Mouse (Mus musculus) large intestine, adult 2 months (tissue): ENCODE data around the gene Vmn1r44. TPM values are rescaled to one million over a fixed set of nuclear protein-coding genes. Genes with fewer than 3 reads are reported as not detected.
"Not testable (repeated sequence)": the region's sequence is repeated elsewhere in the genome, so short reads cannot be mapped to it uniquely, and the experiment has no call there.

Experiments used
- DNase-seq: peaks from one replicate; pipeline ENCODE4 v3.0.0-alpha.2; 2012; ENCODE audit warnings: low read depth, low spot score
- WGBS: fragments of 180-500 bp; shearing (Covaris S2); methylation state at CpG from one replicate; pipeline ENCODE4 v1.1.7; 2018; 5-methylcytosine and 5-hydroxymethylcytosine counted together
- polyA plus RNA-seq: library from polyadenylated mRNA; depleted of rRNA; stranded (reverse); fragments of >200 nt; gene quantifications from 2 replicates; pipeline ENCODE4 v1.2.3, GENCODE M21; 2012; rRNA removed

Gene Vmn1r44
- polyA plus RNA-seq = not detected in 2 replicates

GRCm38 (mm10) chr6:89883360-89883759 lies at the start of gene Vmn1r44:
Gene Vmn1r44 (plus strand): TSS chr6:89883660.
- no peak for DNase-seq
- WGBS = 91% methylated on average over 1 of the region's 1 CpGs

- DNase-seq = no peak
- 71% methylated on average over 3 of the region's 3 CpGs for WGBS
These were observed 25.9 kb upstream of the Vmn1r44 start for GRCm38 (mm10) chr6:89857552-89857951.

GRCm38 (mm10) chr6:89859839-89860238 lies 23.6 kb upstream of the Vmn1r44 start:
- whole genome bisulfite sequencing = 46% methylated on average over 2 of the region's 2 CpGs
- no peak for DNase-seq

- DNase-seq = no peak
- WGBS = 68% methylated on average over 4 of the region's 4 CpGs
These were observed 19.7 kb upstream of the Vmn1r44 start for GRCm38 (mm10) chr6:89863792-89864191.

- WGBS = 84% methylated on average over 2 of the region's 2 CpGs
- no peak for DNase-seq
These were observed 16.2 kb upstream of the Vmn1r44 start for GRCm38 (mm10) chr6:89867276-89867675.

- DNase-seq = no peak
- 86% methylated on average over 2 of the region's 2 CpGs for WGBS
These were observed 15.5 kb upstream of the Vmn1r44 start for GRCm38 (mm10) chr6:89867976-89868375.

- 79% methylated on average over 3 of the region's 3 CpGs for WGBS
- not testable (repeated sequence) for DNase-seq
These were observed 7.1 kb upstream of the Vmn1r44 start, which contains the start of the genes Vmn1r42 and Vmn1r43 for GRCm38 (mm10) chr6:89876313-89876712. Gene Vmn1r42 (minus strand): TSS chr6:89876413. Gene Vmn1r43 (minus strand): TSS chr6:89876413.

GRCm38 (mm10) chr6:89876963-89877362 lies 6.5 kb upstream of the Vmn1r44 start:
- DNase-seq = no peak
- 68% methylated on average over 2 of the region's 2 CpGs for WGBS

- DNase-seq = no peak
These were observed 2.6 kb upstream of the Vmn1r44 start for GRCm38 (mm10) chr6:89880867-89881266.

GRCm38 (mm10) chr6:89883812-89884211 lies 352 bp downstream of the Vmn1r44 start:
- 44% methylated on average over 2 of the region's 2 CpGs for WGBS
- DNase-seq = no peak

GRCm38 (mm10) chr6:89940498-89940897 lies 57.0 kb downstream of the Vmn1r44 start, which contains the start of gene Vmn1r45:
Gene Vmn1r45 (minus strand): TSS chr6:89940598.
- 92% methylated on average over 2 of the region's 2 CpGs for WGBS
- DNase-seq = not testable (repeated sequence)

- WGBS = 75% methylated on average over 2 of the region's 2 CpGs
- no peak for DNase-seq
These were observed 57.5 kb downstream of the Vmn1r44 start for GRCm38 (mm10) chr6:89940926-89941325.

Other genes with a start within 250 kb of the Vmn1r44 start
- 2.7 and 3.2 TPM in 2 replicates for gene Txnrd3, start 239.7 kb upstream of the Vmn1r44 start, polyA plus RNA-seq
- not detected in 2 replicates for gene Vmn1r40, start 176.1 kb upstream of the Vmn1r44 start, polyA plus RNA-seq
- not detected in 2 replicates for gene Vmn1r41, start 142.9 kb upstream of the Vmn1r44 start, polyA plus RNA-seq
- gene Vmn1r42, start 7.2 kb upstream of the Vmn1r44 start, polyA plus RNA-seq = not detected in 2 replicates
- 0.01 TPM in 1 of 2 replicates, not detected in the other for gene Vmn1r43, start 7.2 kb upstream of the Vmn1r44 start, polyA plus RNA-seq
- gene Vmn1r45, start 56.9 kb downstream of the Vmn1r44 start, polyA plus RNA-seq = not detected in 2 replicates
- not detected in 2 replicates for gene Vmn1r46, start 85.7 kb downstream of the Vmn1r44 start, polyA plus RNA-seq
- gene Vmn1r47, start 132.5 kb downstream of the Vmn1r44 start, polyA plus RNA-seq = not detected in 2 replicates
- not detected in 2 replicates for gene Vmn1r48, start 153.2 kb downstream of the Vmn1r44 start, polyA plus RNA-seq
- not detected in 2 replicates for gene Vmn1r49, start 194.8 kb downstream of the Vmn1r44 start, polyA plus RNA-seq
- not detected in 2 replicates for gene Vmn1r50, start 217.8 kb downstream of the Vmn1r44 start, polyA plus RNA-seq
- gene Vmn1r51, start 238.9 kb downstream of the Vmn1r44 start, polyA plus RNA-seq = not detected in 2 replicates